Mouse (Mus musculus): ENCODE results near the gene B4galt1. TPM values are rescaled to one million over a fixed set of nuclear protein-coding genes. Genes with fewer than 3 reads are reported as not detected.
A peak's percentile ranks its signal among the peaks of the same experiment; 100 is the strongest.

B4galt1 gene
- polyA plus RNA-seq, 1 experiment from 2014 or later = 8.3 TPM

DNA sequence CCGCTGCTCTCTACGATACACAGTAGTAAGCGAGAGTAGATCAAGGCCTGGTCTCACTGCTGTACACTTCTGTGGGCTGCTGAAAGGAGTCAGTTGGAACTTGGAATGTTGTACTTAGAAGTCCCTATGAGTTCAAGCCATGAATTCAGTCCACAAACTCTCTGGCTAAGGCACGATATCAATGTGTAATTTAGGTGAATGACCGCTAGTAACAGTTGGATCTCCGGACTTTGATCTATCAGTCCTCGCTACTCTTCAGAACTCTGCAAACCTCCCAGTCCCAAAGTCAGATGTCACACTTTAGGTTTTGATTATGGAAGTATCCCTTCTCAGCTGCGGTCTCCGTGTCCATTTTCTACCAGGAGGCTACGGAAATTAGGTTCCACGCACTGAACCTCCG is 10.6 kb upstream of the B4galt1 start:
- H3K27ac ChIP-seq = no peak overlapping the region
- no peaks in the 10 kb centered on the region for H3K27me3 ChIP-seq
- no peak overlapping the region for H3K4me3 ChIP-seq (replicated peaks)
- 96% methylated on average over 12 of the region's 12 CpGs for WGBS
- H3K36me3 ChIP-seq = no peaks in the 10 kb centered on the region
- H3K9ac ChIP-seq (replicated peaks) = no peak overlapping the region
- H3K4me2 ChIP-seq (replicated peaks) = no peak overlapping the region
- ATAC-seq = no peak
- H3K9me3 ChIP-seq = no peaks in the 10 kb centered on the region
- no peaks in the 10 kb centered on the region for H3K4me1 ChIP-seq (replicated peaks)

DNA sequence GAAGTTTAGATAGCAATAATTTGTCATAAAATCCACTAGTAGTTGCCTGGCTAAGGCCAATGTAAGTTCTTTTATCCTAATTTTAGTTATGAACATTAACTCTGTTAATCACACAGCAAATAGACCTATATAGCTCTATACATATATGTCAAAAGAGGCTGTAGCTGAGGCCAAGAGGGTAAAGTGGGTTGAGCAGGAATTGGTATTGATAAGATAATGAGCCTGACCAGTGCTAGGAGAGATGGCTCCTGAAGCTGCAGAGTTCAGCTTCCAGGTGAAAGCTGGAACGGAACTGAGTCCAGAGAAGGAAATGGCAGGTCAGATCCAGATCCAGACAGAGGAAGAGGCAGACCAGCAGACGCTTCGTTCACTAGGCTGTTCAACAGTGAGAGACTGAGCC is 9.5 kb upstream of the B4galt1 start:
- no peak overlapping the region for H3K9ac ChIP-seq (replicated peaks)
- no peak overlapping the region for H3K4me2 ChIP-seq (replicated peaks)
- H3K9me3 ChIP-seq = no peaks in the 10 kb centered on the region
- WGBS = 92% methylated on average over 3 of the region's 3 CpGs
- H3K27ac ChIP-seq = no peak overlapping the region
- no peaks in the 10 kb centered on the region for H3K4me1 ChIP-seq (replicated peaks)
- H3K36me3 ChIP-seq = no peaks in the 10 kb centered on the region
- no peak overlapping the region for H3K4me3 ChIP-seq (replicated peaks)
- no peaks in the 10 kb centered on the region for H3K27me3 ChIP-seq
- no peak for ATAC-seq

DNA sequence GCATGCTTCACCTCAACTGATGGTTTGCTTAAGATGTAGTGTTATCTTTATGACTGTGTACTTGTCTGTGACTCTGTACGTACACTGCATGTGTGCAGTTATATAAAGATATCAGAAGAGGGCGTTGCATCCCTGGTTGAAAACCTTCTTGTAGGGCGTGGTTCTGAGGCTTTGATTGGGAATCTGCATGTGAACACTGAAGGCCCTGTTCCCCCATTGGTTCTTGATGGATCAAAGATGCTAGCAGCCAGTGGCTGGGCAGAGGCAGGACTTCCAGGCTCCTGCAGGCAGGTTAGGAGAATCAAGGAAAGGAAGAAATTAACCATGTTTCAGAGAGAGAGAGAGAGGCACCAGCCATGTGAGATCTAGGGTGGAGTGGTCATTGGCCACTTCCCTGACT is 7.3 kb upstream of the B4galt1 start:
- no peak for ATAC-seq
- Histone ChIP-seq H3K4me3 (replicated peaks) (no peak overlapping the region), H3K4me1 (replicated peaks) (no peaks in the 10 kb centered on the region), H3K9me3 (no peaks in the 10 kb centered on the region), H3K4me2 (replicated peaks) (no peak overlapping the region), H3K9ac (replicated peaks) (no peak overlapping the region), H3K27ac (no peak overlapping the region), H3K27me3 (no peaks in the 10 kb centered on the region), H3K36me3 (no peaks in the 10 kb centered on the region)
- WGBS = 80% methylated on average over 3 of the region's 3 CpGs

DNA sequence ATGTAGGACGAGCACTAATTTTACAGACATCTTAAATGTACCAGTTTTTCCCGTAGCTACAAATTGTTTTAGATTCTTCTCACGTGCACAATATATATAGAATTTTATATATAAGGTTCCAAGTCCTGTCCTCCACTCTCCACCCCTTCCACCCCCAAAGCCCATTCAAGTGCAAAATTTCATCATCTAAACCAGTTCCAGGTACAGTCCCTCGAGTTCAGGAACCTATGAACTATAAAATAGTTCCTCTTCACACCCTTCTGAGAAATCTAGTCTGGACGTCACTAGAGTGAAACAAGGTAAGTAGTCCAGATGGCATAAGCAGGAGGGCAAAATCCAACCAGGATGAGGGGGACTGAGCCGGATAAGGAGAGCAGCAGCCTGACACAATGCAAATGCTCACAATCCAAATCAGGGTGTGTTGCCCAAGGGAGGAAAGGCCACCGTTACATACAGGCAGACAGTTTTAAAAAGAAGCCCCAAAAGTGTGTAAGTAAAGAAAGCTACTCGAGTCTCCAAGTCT is 4.1 kb upstream of the B4galt1 start:
- WGBS = 86% methylated on average over 8 of the region's 8 CpGs
- Histone ChIP-seq H3K36me3 (no peaks in the 10 kb centered on the region), H3K9me3 (no peaks in the 10 kb centered on the region), H3K4me3 (replicated peaks) (no peak overlapping the region), H3K4me2 (replicated peaks) (no peak overlapping the region), H3K9ac (replicated peaks) (no peak overlapping the region), H3K27ac (no peak overlapping the region), H3K4me1 (replicated peaks) (peaks cover 12% of the 10 kb centered on the region), H3K27me3 (no peaks in the 10 kb centered on the region)
- ATAC-seq = no peak

DNA sequence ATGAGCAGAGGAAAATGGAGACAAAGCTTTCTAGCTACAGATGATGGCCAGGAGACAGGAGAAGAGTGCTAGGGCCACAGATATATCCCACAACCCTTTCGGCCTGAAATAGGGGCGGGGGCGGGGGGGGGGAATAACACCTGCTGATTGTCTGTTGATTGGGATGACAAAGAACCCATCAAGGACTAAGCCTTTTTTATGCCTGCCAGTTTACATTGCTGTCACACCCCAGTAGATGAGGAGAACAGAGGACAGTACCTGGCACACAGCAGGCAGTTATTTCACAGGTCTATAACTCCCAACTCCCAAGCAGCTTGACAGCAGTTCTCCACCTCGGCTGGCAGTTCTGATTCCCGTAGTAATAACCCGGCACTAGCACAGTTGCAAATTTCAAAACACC is 2.8 kb upstream of the B4galt1 start:
- H3K27me3 ChIP-seq = no peaks in the 10 kb centered on the region
- no peak for ATAC-seq
- H3K9me3 ChIP-seq = no peaks in the 10 kb centered on the region
- 64% methylated on average over 6 of the region's 6 CpGs for WGBS
- no peak overlapping the region for H3K9ac ChIP-seq (replicated peaks)
- H3K27ac ChIP-seq = no peak overlapping the region
- H3K4me1 ChIP-seq (replicated peaks) = peaks cover 25% of the 10 kb centered on the region
- H3K36me3 ChIP-seq = no peaks in the 10 kb centered on the region
- H3K4me3 ChIP-seq (replicated peaks) = no peak overlapping the region
- no peak overlapping the region for H3K4me2 ChIP-seq (replicated peaks)

DNA sequence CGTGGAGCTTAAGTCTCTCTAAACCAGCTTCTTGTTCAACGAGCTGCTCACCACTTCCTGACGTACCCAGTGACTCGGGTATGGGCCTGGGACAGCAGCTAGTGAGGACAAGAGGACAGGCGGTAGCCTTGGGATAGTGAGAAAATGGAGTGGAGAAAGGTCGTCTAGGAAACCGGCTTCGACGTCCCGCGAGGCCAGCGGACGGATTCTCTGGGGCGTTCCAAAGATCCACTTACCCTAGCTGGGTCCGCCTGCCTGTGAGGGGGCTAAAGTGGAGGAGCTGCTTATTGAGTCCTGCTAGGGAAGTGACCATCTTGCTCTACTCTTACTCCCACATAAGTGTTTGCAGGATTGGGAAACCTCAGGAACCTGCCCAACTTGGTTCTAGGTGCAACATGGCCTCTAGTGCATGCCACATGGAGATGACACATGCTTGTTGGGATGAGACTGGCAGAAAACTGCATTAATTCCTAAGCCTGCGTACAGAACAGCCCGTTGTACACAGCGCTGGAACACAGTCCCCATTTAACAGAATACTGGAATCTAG is 655 bp upstream of the B4galt1 start:
- no peaks in the 10 kb centered on the region for H3K27me3 ChIP-seq
- 13% methylated on average over 18 of the region's 18 CpGs for WGBS
- H3K4me1 ChIP-seq (replicated peaks) = peaks cover 38% of the 10 kb centered on the region
- peak overlapping the region; percentile 84 for H3K27ac ChIP-seq
- H3K9ac ChIP-seq (replicated peaks) = peak overlapping the region; percentile 86
- H3K4me2 ChIP-seq (replicated peaks) = peak overlapping the region; percentile 85
- H3K9me3 ChIP-seq = no peaks in the 10 kb centered on the region
- peak; percentile 1 for ATAC-seq
- peak overlapping the region; percentile 74 for H3K4me3 ChIP-seq (replicated peaks)
- H3K36me3 ChIP-seq = no peaks in the 10 kb centered on the region

DNA sequence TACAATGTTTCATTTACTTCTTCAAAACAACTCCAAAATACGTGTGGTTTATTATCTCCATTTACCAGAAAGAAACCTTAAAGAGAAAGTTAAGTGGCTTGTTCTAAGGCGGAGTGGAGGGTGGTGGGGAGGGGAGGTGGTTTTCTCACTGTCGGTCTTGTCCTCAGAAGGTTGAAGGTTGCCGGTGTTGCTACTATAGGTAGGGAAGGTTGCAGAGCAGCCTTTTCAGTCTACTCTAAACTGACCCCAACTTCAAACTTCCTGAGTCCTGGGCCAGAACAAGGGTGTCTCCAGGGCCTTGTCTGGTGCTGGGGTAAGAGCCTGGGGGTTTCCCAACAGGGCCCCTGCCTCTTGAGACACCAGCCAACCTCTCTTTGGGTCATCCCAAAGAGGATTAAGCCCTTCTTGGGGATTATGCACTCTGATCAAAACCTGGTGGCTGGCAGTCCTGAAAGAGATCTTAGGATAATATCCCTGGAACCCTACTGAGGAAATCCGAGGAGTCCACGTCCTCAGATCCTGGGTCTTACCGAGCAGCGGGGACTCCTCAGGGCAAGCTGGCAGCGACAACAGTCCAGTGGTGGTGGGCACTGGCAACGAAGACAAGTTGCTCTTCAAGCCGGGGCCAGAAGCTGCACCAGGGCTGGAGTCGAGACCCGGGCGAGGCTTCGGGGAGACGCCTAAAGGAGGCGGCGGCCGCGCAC is 792 bp downstream of the B4galt1 start:
- peak; percentile 1; the same call in 1 of the 2 replicates for ATAC-seq
- Histone ChIP-seq H3K36me3 (no peaks in the 10 kb centered on the region), H3K4me1 (replicated peaks) (peaks cover 44% of the 10 kb centered on the region), H3K9ac (replicated peaks) (peak overlapping the region; percentile 86), H3K9me3 (no peaks in the 10 kb centered on the region), H3K4me3 (replicated peaks) (peak overlapping the region; percentile 74), H3K27ac (peak overlapping the region; percentile 88), H3K27me3 (no peaks in the 10 kb centered on the region), H3K4me2 (replicated peaks) (peak overlapping the region; percentile 85)
- under 1% methylated on average over 20 of the region's 20 CpGs for WGBS

DNA sequence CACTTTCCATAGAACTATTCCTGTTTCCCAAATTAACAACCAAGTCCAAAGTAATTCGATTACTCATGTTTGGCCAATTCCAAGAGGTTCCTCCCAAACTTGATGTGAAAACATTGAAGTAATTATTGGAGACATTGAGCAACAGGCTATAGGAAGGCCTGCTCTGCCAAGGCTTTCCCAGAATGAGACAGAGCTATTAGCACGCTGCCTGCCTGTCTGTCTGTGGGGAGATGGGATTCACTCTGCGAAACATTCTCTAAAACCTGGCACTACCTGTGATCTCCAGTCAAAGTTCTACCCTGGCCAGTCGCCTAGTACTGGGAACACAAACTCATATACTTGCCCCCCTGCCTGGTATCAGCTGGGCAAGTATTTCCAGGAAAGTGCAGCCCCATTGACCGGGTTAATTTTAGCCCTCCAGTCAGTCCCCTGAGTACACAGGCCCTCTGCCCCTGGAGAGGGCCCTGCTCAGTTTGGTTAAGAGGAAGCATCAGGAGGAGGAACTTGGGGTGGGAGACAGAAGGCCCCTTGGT is 1.5 kb downstream of the B4galt1 start:
- no peak for ATAC-seq
- no peaks in the 10 kb centered on the region for H3K27me3 ChIP-seq
- peaks cover 44% of the 10 kb centered on the region for H3K4me1 ChIP-seq (replicated peaks)
- WGBS = 39% methylated on average over 5 of the region's 5 CpGs
- H3K9me3 ChIP-seq = no peaks in the 10 kb centered on the region
- H3K27ac ChIP-seq = 0 out of 2 replicates have a peak overlapping the region, but pooled peaks have one; percentile 0
- peak overlapping the region; percentile 74 for H3K4me3 ChIP-seq (replicated peaks)
- peak overlapping the region; percentile 85 for H3K4me2 ChIP-seq (replicated peaks)
- H3K9ac ChIP-seq (replicated peaks) = peak overlapping the region; percentile 86
- H3K36me3 ChIP-seq = no peaks in the 10 kb centered on the region

DNA sequence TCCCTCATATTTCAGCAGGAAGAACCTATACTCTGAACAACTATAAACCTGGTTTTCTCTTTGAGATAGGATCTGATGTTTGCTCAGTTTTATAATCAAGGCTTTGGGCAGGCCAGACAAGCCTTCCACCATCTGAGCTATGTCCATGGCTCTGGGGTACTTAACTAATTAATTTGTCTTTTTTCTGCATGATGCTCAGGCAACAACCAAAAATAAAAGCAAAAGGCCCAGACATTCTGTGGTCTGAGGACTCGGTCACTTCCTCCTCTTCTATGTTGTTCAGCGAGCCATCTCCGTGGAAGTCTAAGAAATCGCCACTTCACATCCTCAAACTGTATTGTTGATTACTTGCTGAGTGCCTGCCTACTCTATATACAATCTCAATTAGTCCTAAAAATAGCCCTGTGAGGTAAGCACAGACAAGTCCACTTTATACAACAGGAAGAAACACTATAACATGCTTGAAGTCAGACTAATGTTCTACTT is 2.0 kb downstream of the B4galt1 start:
- Histone ChIP-seq H3K9me3 (no peaks in the 10 kb centered on the region), H3K4me2 (replicated peaks) (peak overlapping the region; percentile 85), H3K27me3 (no peaks in the 10 kb centered on the region), H3K36me3 (no peaks in the 10 kb centered on the region), H3K4me1 (replicated peaks) (peaks cover 44% of the 10 kb centered on the region), H3K9ac (replicated peaks) (peak overlapping the region; percentile 43), H3K4me3 (replicated peaks) (peak overlapping the region; percentile 74), H3K27ac (no peak overlapping the region)
- no peak for ATAC-seq
- 64% methylated on average over 4 of the region's 4 CpGs for WGBS

DNA sequence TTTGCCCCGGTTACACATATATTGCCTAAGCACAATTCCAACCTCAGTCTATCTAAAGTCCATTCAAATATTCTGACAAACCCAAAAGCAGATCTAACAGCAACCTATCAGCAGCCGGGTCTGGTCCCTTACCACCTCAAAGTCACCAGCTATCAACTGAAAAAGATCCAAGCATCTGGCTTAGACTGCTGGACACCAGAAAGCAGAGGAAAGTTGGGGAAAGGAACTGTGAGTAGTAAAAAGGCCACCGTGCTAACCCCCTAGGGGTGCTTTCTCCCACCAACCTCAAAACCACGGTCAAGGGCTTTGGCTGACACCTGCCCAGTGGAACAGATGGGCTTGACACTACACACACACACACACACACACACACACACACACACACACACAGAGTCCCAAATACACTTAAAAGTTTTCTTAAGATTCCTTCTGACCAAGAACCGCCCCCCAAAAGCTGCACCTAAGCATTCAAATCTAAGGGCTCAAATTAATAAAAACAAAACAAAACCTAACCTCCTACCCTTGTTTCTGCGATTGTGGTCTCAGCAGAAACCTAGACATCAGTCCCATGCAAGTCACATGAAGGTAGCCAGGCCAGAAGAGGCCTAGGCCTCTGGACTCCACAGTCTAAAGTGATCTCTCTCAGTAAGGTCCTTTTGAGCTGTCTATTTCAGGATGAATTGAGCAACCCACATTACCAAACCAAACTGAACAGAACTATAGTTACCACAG is 2.6 kb downstream of the B4galt1 start:
- no peaks in the 10 kb centered on the region for H3K36me3 ChIP-seq
- peaks cover 44% of the 10 kb centered on the region for H3K4me1 ChIP-seq (replicated peaks)
- H3K9me3 ChIP-seq = no peaks in the 10 kb centered on the region
- no peaks in the 10 kb centered on the region for H3K27me3 ChIP-seq
- ATAC-seq = no peak
- H3K4me2 ChIP-seq (replicated peaks) = peak overlapping the region; percentile 85
- H3K27ac ChIP-seq = no peak overlapping the region
- peak overlapping the region; percentile 43 for H3K9ac ChIP-seq (replicated peaks)
- peak overlapping the region; percentile 74; the same call in 1 of the 2 replicates for H3K4me3 ChIP-seq (replicated peaks)
- WGBS = 75% methylated on average over 6 of the region's 6 CpGs

DNA sequence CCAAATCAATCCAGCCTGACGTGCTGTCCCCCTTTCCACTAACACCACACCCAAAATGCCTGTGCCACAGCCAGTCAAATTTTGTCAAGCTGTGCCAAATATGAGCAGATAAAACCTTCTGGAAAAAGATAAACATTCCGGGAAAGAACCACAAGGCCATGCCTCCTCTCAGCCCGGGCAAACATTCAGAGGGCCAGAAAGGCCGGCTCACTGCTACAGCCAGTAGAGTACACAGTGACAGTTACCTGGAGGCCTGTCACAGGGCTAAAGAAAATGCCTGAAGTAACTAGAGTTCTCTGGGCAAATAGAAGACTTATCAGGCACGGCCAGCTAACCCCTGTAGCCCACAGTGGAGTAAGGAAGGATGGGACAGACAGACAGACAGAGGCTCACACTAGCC is 3.2 kb downstream of the B4galt1 start:
- ATAC-seq = no peak
- Histone ChIP-seq H3K9ac (replicated peaks) (no peak overlapping the region), H3K27me3 (no peaks in the 10 kb centered on the region), H3K4me2 (replicated peaks) (0 out of 2 replicates have a peak overlapping the region, but pooled peaks have one; percentile 2), H3K27ac (no peak overlapping the region), H3K36me3 (no peaks in the 10 kb centered on the region), H3K9me3 (no peaks in the 10 kb centered on the region), H3K4me1 (replicated peaks) (peaks cover 44% of the 10 kb centered on the region), H3K4me3 (replicated peaks) (no peak overlapping the region)
- WGBS = 85% methylated on average over 5 of the region's 5 CpGs

DNA sequence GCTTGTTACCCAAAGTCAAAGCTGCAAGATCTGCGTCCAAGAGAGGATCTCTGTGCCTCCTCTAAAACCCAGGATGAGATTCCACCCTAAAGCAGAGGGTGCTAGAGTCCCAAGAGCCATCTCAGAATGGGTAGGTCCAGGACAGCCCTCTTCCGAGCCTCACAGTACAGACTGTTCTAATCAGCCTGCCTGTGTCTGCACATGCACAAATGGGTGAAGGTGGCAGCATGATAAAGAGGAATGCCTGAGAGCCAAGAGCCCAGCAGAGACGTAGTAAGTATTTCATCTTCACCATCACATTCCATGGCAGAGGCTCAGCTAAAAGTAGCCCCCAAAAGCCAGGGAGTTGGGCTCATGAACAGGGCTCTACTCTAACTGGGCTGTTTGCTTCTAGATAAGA is 4.3 kb downstream of the B4galt1 start:
- no peaks in the 10 kb centered on the region for H3K27me3 ChIP-seq
- WGBS = 85% methylated on average over 3 of the region's 3 CpGs

More for the DNA sequence above, 4.3 kb downstream of the B4galt1 start:
- H3K9ac ChIP-seq (replicated peaks) = no peak overlapping the region
- peaks cover 49% of the 10 kb centered on the region for H3K4me1 ChIP-seq (replicated peaks)
- no peak overlapping the region for H3K27ac ChIP-seq
- H3K9me3 ChIP-seq = no peaks in the 10 kb centered on the region
- H3K4me2 ChIP-seq (replicated peaks) = no peak overlapping the region
- no peak for ATAC-seq
- H3K4me3 ChIP-seq (replicated peaks) = no peak overlapping the region
- no peaks in the 10 kb centered on the region for H3K36me3 ChIP-seq

Data from midbrain, embryonic 13.5 days (tissue).